Mouse (Mus musculus) CH12.LX (cell line): Measurements from ENCODE around the gene Gm10644. TPM values are rescaled to one million over a fixed set of nuclear protein-coding genes. Genes with fewer than 3 reads are reported as not detected.

Experiments used
- DNase-seq: peaks from one replicate; pipeline ENCODE4 v3.0.0-alpha.2; 2013; ENCODE audit errors: extremely low read depth
- H3K27ac ChIP-seq: 2 replicates; pipeline ENCODE4 v1.5.1; 2012; ENCODE audit warnings: low read depth, mild to moderate bottlenecking, control low read depth, moderate library complexity; ENCODE audit not compliant: insufficient read depth
- H3K27me3 ChIP-seq: replicated peaks from 2 replicates; pipeline ENCODE3; 2012; ENCODE audit warnings: inconsistent platforms
- H3K36me3 ChIP-seq, 2 experiments: replicated peaks in 1 of 2; 2 replicates each; pipeline versions ENCODE3 to v1.6.1; 2012; ENCODE audit warnings: inconsistent platforms in 1 of 2, low read length in 1 of 2, mild to moderate bottlenecking in 1 of 2, mixed read lengths in 1 of 2, moderate library complexity in 1 of 2; ENCODE audit not compliant: control insufficient read depth in 1 of 2, insufficient read depth in 1 of 2
- H3K4me1 ChIP-seq, 2 experiments: 2 replicates each; pipeline ENCODE4 v1.6.1; 2012; ENCODE audit warnings: inconsistent platforms in 1 of 2, moderate library complexity in 1 of 2; ENCODE audit not compliant: insufficient read depth in 2 of 2, control insufficient read depth in 1 of 2
- H3K4me2 ChIP-seq: 2 replicates; pipeline ENCODE4 v1.6.1; 2012; ENCODE audit warnings: low read depth, mild to moderate bottlenecking, control low read depth; ENCODE audit not compliant: poor library complexity, insufficient read depth, severe bottlenecking
- H3K4me3 ChIP-seq, 3 experiments: fragments of 150-350 bp in 1 of 3; sonication (generic) in 1 of 3; replicated peaks in 1 of 3; 2 replicates each; pipeline versions ENCODE3 to v1.5.1; 2011 to 2012; ENCODE audit warnings: low read depth in 2 of 3, low read length in 2 of 3, mild to moderate bottlenecking in 2 of 3, moderate library complexity in 2 of 3, control low read depth in 1 of 3, improper control_type of control experiment in 1 of 3, inconsistent platforms in 1 of 3, mixed read lengths in 1 of 3; ENCODE audit not compliant: poor library complexity in 1 of 3
- H3K79me2 ChIP-seq: replicated peaks from 2 replicates; pipeline ENCODE4 v1.6.1; 2012; ENCODE audit warnings: mild to moderate bottlenecking, moderate library complexity; ENCODE audit not compliant: control insufficient read depth, poor library complexity, insufficient read depth, severe bottlenecking; ENCODE audit errors: extremely low read depth
- H3K9ac ChIP-seq: 2 replicates; pipeline ENCODE4 v1.6.1; 2012; ENCODE audit warnings: low read depth, mild to moderate bottlenecking, control low read depth, moderate library complexity; ENCODE audit not compliant: insufficient read depth
- H3K9me3 ChIP-seq: replicated peaks from 2 replicates; pipeline ENCODE3; 2012; ENCODE audit warnings: low read length, inconsistent platforms, mixed read lengths
- BHLHE40 ChIP-seq: IDR thresholded peaks from 2 replicates; pipeline ENCODE4 v1.6.1; 2011; ENCODE audit warnings: mild to moderate bottlenecking, low read depth, low read length, improper control_type of control experiment
- CHD1 ChIP-seq: IDR thresholded peaks from 2 replicates; pipeline ENCODE4 v1.6.1; 2012; ENCODE audit warnings: low read depth, low read length, improper control_type of control experiment, inconsistent platforms
- CHD2 ChIP-seq: IDR thresholded peaks from 2 replicates; pipeline ENCODE4 v1.6.1; 2011; ENCODE audit warnings: low read length, improper control_type of control experiment
- CTCF ChIP-seq, 2 experiments: IDR thresholded peaks in 1 of 2; conservative IDR thresholded peaks in 1 of 2; 2 replicates each; pipeline ENCODE4 v1.5.1; 2011 to 2012; ENCODE audit warnings: low read depth in 2 of 2, low read length in 2 of 2, improper control_type of control experiment in 1 of 2, inconsistent platforms in 1 of 2, mild to moderate bottlenecking in 1 of 2, moderate library complexity in 1 of 2
- E2F4 ChIP-seq: IDR thresholded peaks from 2 replicates; pipeline ENCODE4 v1.6.1; 2011; ENCODE audit warnings: low read depth, low read length, improper control_type of control experiment; ENCODE audit not compliant: insufficient replicate concordance
- ELF1 ChIP-seq: IDR thresholded peaks from 2 replicates; pipeline ENCODE4 v1.6.1; 2014; ENCODE audit warnings: low read depth, mild to moderate bottlenecking, inconsistent platforms, low read length, improper control_type of control experiment
- EP300 ChIP-seq: IDR thresholded peaks from 2 replicates; pipeline ENCODE4 v1.6.1; 2011; ENCODE audit warnings: low read length, improper control_type of control experiment
- ETS1 ChIP-seq: conservative IDR thresholded peaks from 2 replicates; pipeline ENCODE4 v1.6.1; 2012; ENCODE audit warnings: low read depth, mild to moderate bottlenecking, inconsistent platforms, low read length, improper control_type of control experiment, moderate library complexity
- GABPA ChIP-seq: IDR thresholded peaks from 2 replicates; pipeline ENCODE4 v1.6.1; 2012; ENCODE audit warnings: low read depth, low read length, improper control_type of control experiment, inconsistent platforms; ENCODE audit not compliant: insufficient replicate concordance
- HCFC1 ChIP-seq: IDR thresholded peaks from 2 replicates; pipeline ENCODE4 v1.6.1; 2012; ENCODE audit warnings: low read depth, mild to moderate bottlenecking, inconsistent platforms, low read length, improper control_type of control experiment
- IRF4 ChIP-seq: IDR thresholded peaks from 2 replicates; pipeline ENCODE4 v1.6.1; 2014; ENCODE audit warnings: low read depth, mild to moderate bottlenecking, inconsistent platforms, low read length, improper control_type of control experiment
- JUN ChIP-seq: IDR thresholded peaks from 2 replicates; pipeline ENCODE4 v1.6.1; 2011; ENCODE audit warnings: low read depth, mild to moderate bottlenecking, low read length, improper control_type of control experiment, moderate library complexity; ENCODE audit not compliant: insufficient read depth
- JUND ChIP-seq: conservative IDR thresholded peaks from 2 replicates; pipeline ENCODE4 v1.6.1; 2011; ENCODE audit warnings: low read depth, low read length, improper control_type of control experiment
- MAFK ChIP-seq: IDR thresholded peaks from 2 replicates; pipeline ENCODE4 v1.6.1; 2011; ENCODE audit warnings: low read length, improper control_type of control experiment; ENCODE audit not compliant: insufficient replicate concordance
- MAX ChIP-seq: IDR thresholded peaks from 2 replicates; pipeline ENCODE4 v1.6.1; 2011; ENCODE audit warnings: low read length, improper control_type of control experiment
- MEF2A ChIP-seq: IDR thresholded peaks from 2 replicates; pipeline ENCODE4 v1.6.1; 2014; ENCODE audit warnings: low read depth, mild to moderate bottlenecking, inconsistent platforms, low read length, improper control_type of control experiment, borderline replicate concordance
- MYC ChIP-seq: IDR thresholded peaks from 2 replicates; pipeline ENCODE4 v1.6.1; 2011; ENCODE audit warnings: low read depth, mild to moderate bottlenecking, improper control_type of control experiment, low read length
- NRF1 ChIP-seq: IDR thresholded peaks from 2 replicates; pipeline ENCODE4 v1.6.1; 2014; ENCODE audit warnings: low read depth, mild to moderate bottlenecking, inconsistent platforms, low read length, improper control_type of control experiment, moderate library complexity
- PAX5 ChIP-seq: IDR thresholded peaks from 2 replicates; pipeline ENCODE4 v1.6.1; 2012; ENCODE audit warnings: low read length, inconsistent platforms, mixed read lengths
- POLR2A ChIP-seq: IDR thresholded peaks from 2 replicates; pipeline ENCODE4 v1.6.1; 2011; ENCODE audit warnings: low read depth, mild to moderate bottlenecking, improper control_type of control experiment, low read length
- POLR2AphosphoS2 ChIP-seq: IDR thresholded peaks from 2 replicates; pipeline ENCODE4 v1.6.1; 2011; ENCODE audit warnings: low read depth, low read length, improper control_type of control experiment
- RAD21 ChIP-seq: IDR thresholded peaks from 2 replicates; pipeline ENCODE4 v1.6.1; 2011; ENCODE audit warnings: low read depth, mild to moderate bottlenecking, low read length, improper control_type of control experiment, moderate library complexity
- RCOR1 ChIP-seq: conservative IDR thresholded peaks from 2 replicates; pipeline ENCODE4 v1.6.1; 2012; ENCODE audit warnings: low read depth, mild to moderate bottlenecking, inconsistent platforms, low read length, improper control_type of control experiment
- SIN3A ChIP-seq: IDR thresholded peaks from 2 replicates; pipeline ENCODE4 v1.6.1; 2012; ENCODE audit warnings: low read length, improper control_type of control experiment, inconsistent platforms
- SMC3 ChIP-seq: IDR thresholded peaks from 2 replicates; pipeline ENCODE4 v1.6.1; 2011; ENCODE audit warnings: low read depth, low read length, improper control_type of control experiment
- TBP ChIP-seq: conservative IDR thresholded peaks from 2 replicates; pipeline ENCODE4 v1.6.1; 2011; ENCODE audit warnings: low read depth, low read length, improper control_type of control experiment
- TCF12 ChIP-seq: IDR thresholded peaks from 2 replicates; pipeline ENCODE4 v1.6.1; 2014; ENCODE audit warnings: low read depth, mild to moderate bottlenecking, inconsistent platforms, low read length, improper control_type of control experiment
- ZKSCAN1 ChIP-seq: IDR thresholded peaks from 2 replicates; pipeline ENCODE4 v1.6.1; 2012; ENCODE audit warnings: low read depth, inconsistent platforms, low read length, improper control_type of control experiment, borderline replicate concordance
- ZMIZ1 ChIP-seq: IDR thresholded peaks from 2 replicates; pipeline ENCODE4 v1.6.1; 2012; ENCODE audit warnings: low read depth, mild to moderate bottlenecking, inconsistent platforms, low read length, improper control_type of control experiment
- ZNF384 ChIP-seq: IDR thresholded peaks from 2 replicates; pipeline ENCODE4 v1.6.1; 2012; ENCODE audit warnings: low read depth, low read length, improper control_type of control experiment, inconsistent platforms
- dilution Hi-C: fragments of 300-500 bp; cut with MboI; formaldehyde crosslinking; loops from 2 replicates; pipeline ENCODE4 v1.14.3; 2020; ENCODE audit warnings: low sequenced_read_pairs; ENCODE audit not compliant: extremely low pct_unique_long_range_greater_than_20kb, extremely low pct_ligation_motif_present
- in situ Hi-C: fragments of 300-500 bp; cut with MboI; formaldehyde crosslinking; loops from 3 replicates; pipeline ENCODE4 v1.14.3; 2019; ENCODE audit warnings: low sequenced_read_pairs, low pct_ligation_motif_present, low pct_unique_long_range_greater_than_20kb, mixed read lengths
- polyA plus RNA-seq: library from polyadenylated mRNA; unstranded; fragments of >175 nt; gene quantifications from 2 replicates; pipeline ENCODE4 v1.2.1, GENCODE M21; 2012; ENCODE audit warnings: low read depth; ENCODE audit not compliant: insufficient read length
- total RNA-seq, 2 experiments: library from RNA; depleted of rRNA; stranded (reverse); fragments of 300-350 nt in 1 of 2; fragments of >200 nt in 1 of 2; gene quantifications; 2 replicates each; pipeline ENCODE4 v1.2.3; 2012 to 2014

The Gm10644 gene
- total and polyA plus RNA-seq, 3 experiments: 0.44 to 1.7 (median 0.58) TPM

DNA sequence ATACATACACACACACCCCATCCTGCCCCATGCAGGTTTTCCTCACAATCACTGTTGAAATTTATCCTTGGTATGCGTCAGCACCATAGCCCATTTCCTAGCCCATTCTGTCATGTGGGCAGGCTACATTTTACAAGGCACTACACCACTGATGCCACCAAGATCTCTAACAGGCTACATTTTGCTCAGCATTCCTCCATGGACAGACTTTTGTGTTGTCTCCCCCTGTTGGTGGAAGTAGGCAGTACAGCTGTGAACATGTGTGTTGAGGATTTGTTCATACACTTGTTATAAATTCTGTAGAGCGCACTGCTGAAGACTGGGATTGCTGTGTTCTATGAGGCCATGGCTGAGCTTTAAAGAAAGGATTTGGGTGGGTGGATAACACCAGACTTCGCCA lies 33.4 kb downstream of the Gm10644 start:
- Histone ChIP-seq H3K27ac (no peak overlapping the region), H3K9ac (no peak overlapping the region), H3K9me3 (no peaks in the 10 kb centered on the region), H3K36me3 (peaks cover 14 to 76% of the 10 kb centered on the region in 2 experiments), H3K79me2 (no peaks in the 10 kb centered on the region), H3K4me1 (peaks cover 0 to 3% of the 10 kb centered on the region in 2 experiments; a peak in 1 of 4 replicates), H3K4me3 (no peak overlapping the region), H3K4me2 (no peak overlapping the region), H3K27me3 (no peaks in the 10 kb centered on the region)
- no peak for TF ChIP-seq TBP
- TF ChIP-seq ZNF384: no peak
- no peak for TF ChIP-seq MAFK
- peak; percentile 62 for TF ChIP-seq RAD21
- no peak for TF ChIP-seq MEF2A
- no peak for TF ChIP-seq ZMIZ1
- no peak for TF ChIP-seq ELF1
- peak; percentile 84 to 91 for TF ChIP-seq CTCF (conservative IDR thresholded peaks at IDR 0.05 in 1 of 2, IDR thresholded peaks at IDR 0.05 in 1 of 2; ENCODE audit: low read depth in 2 of 2, low read length in 2 of 2)
- no peak for TF ChIP-seq BHLHE40
- TF ChIP-seq CHD1: no peak
- no peak for TF ChIP-seq GABPA
- no peak for TF ChIP-seq MAX
- peak; percentile 79 for TF ChIP-seq SMC3
- TF ChIP-seq NRF1: no peak
- TF ChIP-seq POLR2A: no peak
- TF ChIP-seq CHD2: no peak
- TF ChIP-seq ZKSCAN1: no peak
- no peak for TF ChIP-seq EP300
- TF ChIP-seq PAX5: no peak
- no peak for TF ChIP-seq JUN
- TF ChIP-seq POLR2AphosphoS2: no peak
- TF ChIP-seq MYC: no peak; the same call in 1 of the 2 replicates
- 0 out of 2 replicates have a peak, but pooled peaks have one; percentile 13 for TF ChIP-seq TCF12
- no peak for TF ChIP-seq JUND
- TF ChIP-seq ETS1: no peak
- TF ChIP-seq HCFC1: no peak
- no peak for TF ChIP-seq SIN3A
- TF ChIP-seq E2F4: no peak
- TF ChIP-seq RCOR1: no peak
- no peak for TF ChIP-seq IRF4
- peak; percentile 72 for DNase-seq
- in situ Hi-C loops (no loop called here), dilution Hi-C loops (no loop called here)
